Mouse (Mus musculus): ENCODE measurements around the gene Anxa6.

DNA sequence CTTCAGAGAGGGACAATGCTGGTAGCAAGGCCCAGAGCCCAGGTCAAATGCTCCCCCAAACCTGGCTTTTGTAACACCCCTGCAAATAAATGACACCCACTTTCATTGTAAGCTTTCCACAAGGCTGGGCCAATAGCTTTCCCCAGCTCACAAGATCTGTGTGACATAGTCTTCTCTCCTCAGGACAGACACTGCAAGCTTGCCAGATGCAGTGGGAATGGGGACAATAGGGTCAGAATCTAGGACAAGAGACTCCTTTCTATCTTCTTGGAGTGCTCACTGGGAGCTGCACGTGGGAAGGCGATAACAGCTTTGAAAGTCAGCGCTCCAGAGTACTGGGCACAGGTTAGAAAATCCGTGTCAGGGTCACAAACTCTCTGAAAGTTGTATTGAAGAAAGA lies 45.9 kb upstream of the Anxa6 start:
- no peak for TF ChIP-seq CTCF (IDR thresholded peaks at IDR 0.05; ENCODE audit: extremely low read depth, insufficient read depth, low read length)
- no peak for TF ChIP-seq POLR2A (IDR thresholded peaks at IDR 0.05; ENCODE audit: extremely low read depth, insufficient read depth, low read length)
